Mouse (Mus musculus) heart, embryonic 15.5 days (tissue): ENCODE results near the gene Serping1. TPM values are rescaled to one million over a fixed set of nuclear protein-coding genes. Genes with fewer than 3 reads are reported as not detected.
A peak's percentile ranks its signal among the peaks of the same experiment; 100 is the strongest.
"Not testable (repeated sequence)": the region's sequence is repeated elsewhere in the genome, so short reads cannot be mapped to it uniquely, and the experiment has no call there.

Experiments used
- ATAC-seq: fragments of 200-750 bp; cut with Nextera tagmentation; replicated peaks from 2 replicates; pipeline ENCODE4 v1.8.0; 2017; ENCODE audit warnings: low read depth, moderate TSS enrichment; ENCODE audit not compliant: insufficient number of reproducible peaks, insufficient read depth, low FRiP score
- H3K27ac ChIP-seq: fragments of 300-500 bp; sonication (generic); 2 replicates; pipeline ENCODE4 v1.5.1; 2015; ENCODE audit warnings: mild to moderate bottlenecking, inconsistent platforms
- H3K27me3 ChIP-seq: fragments of 300-500 bp; sonication (generic); 2 replicates; pipeline ENCODE4 v1.6.1; 2015; ENCODE audit warnings: inconsistent platforms
- H3K36me3 ChIP-seq: fragments of 300-500 bp; sonication (generic); 2 replicates; pipeline ENCODE4 v1.6.1; 2015; ENCODE audit warnings: mild to moderate bottlenecking, inconsistent platforms
- H3K4me1 ChIP-seq: fragments of 300-500 bp; sonication (generic); replicated peaks from 2 replicates; pipeline ENCODE4 v1.6.1; 2015; ENCODE audit warnings: inconsistent platforms
- H3K4me2 ChIP-seq: fragments of 300-500 bp; sonication (generic); 2 replicates; pipeline ENCODE4 v1.6.1; 2015; ENCODE audit warnings: inconsistent platforms, mild to moderate bottlenecking, moderate library complexity
- H3K4me3 ChIP-seq: fragments of 300-500 bp; sonication (generic); 2 replicates; pipeline ENCODE4 v1.5.1; 2015; ENCODE audit warnings: mild to moderate bottlenecking, inconsistent platforms
- H3K9ac ChIP-seq: fragments of 300-500 bp; sonication (generic); 2 replicates; pipeline ENCODE4 v1.6.1; 2015; ENCODE audit warnings: mild to moderate bottlenecking, inconsistent platforms
- H3K9me3 ChIP-seq: fragments of 300-500 bp; sonication (generic); replicated peaks from 2 replicates; pipeline ENCODE4 v1.6.1; 2016; ENCODE audit warnings: inconsistent platforms
- WGBS: fragments of 180-500 bp; shearing (Covaris S2); methylation state at CpG from one replicate; pipeline ENCODE4 v1.1.7; 2015; ENCODE audit warnings: mixed read lengths; 5-methylcytosine and 5-hydroxymethylcytosine counted together
- polyA plus RNA-seq: library from polyadenylated mRNA; unstranded; fragments of >200 nt; fragmentation: Nextera tagmentation; extraction: Ambion mirVana; gene quantifications from 2 replicates; pipeline ENCODE4 v1.2.1, GENCODE M21; 2015

Serping1 gene
- polyA plus RNA-seq, 1 experiment from 2014 or later = 45.2 TPM

- H3K9ac ChIP-seq, ATAC-seq, H3K27ac ChIP-seq, H3K36me3 ChIP-seq, H3K9me3 ChIP-seq, H3K4me1 ChIP-seq, H3K27me3 ChIP-seq, H3K4me2 ChIP-seq, H3K4me3 ChIP-seq: not testable (repeated sequence)
- 78% methylated on average over 5 of the region's 5 CpGs for WGBS
These were observed 26.0 kb upstream of the Serping1 start for GRCm38 (mm10) chr2:84801223-84801622.

GRCm38 (mm10) chr2:84800304-84800703, 25.1 kb upstream of the Serping1 start:
- 65% methylated on average over 4 of the region's 4 CpGs for WGBS
- H3K4me1 ChIP-seq = 0 out of 2 replicates have a peak, but pooled peaks cover 10% of the 10 kb centered on the region
- no peak overlapping the region for H3K4me3 ChIP-seq
- H3K9me3 ChIP-seq = no peaks in the 10 kb centered on the region
- no peaks in the 10 kb centered on the region for H3K27me3 ChIP-seq
- H3K4me2 ChIP-seq = no peak overlapping the region; the same call in 1 of the 2 replicates
- no peak overlapping the region for H3K9ac ChIP-seq
- H3K36me3 ChIP-seq = peaks cover 4% of the 10 kb centered on the region; the same call in 1 of the 2 replicates
- H3K27ac ChIP-seq = no peak overlapping the region
- ATAC-seq = no peak

- peaks cover 4% of the 10 kb centered on the region; the same call in 1 of the 2 replicates for H3K36me3 ChIP-seq
- peak overlapping the region; percentile 75 for H3K27ac ChIP-seq
- peak overlapping the region; percentile 64 for H3K9ac ChIP-seq
- 0 out of 2 replicates have a peak, but pooled peaks cover 10% of the 10 kb centered on the region for H3K4me1 ChIP-seq
- no peaks in the 10 kb centered on the region for H3K27me3 ChIP-seq
- WGBS = 0% methylated on average over 16 of the region's 16 CpGs
- H3K4me2 ChIP-seq = peak overlapping the region; percentile 99
- H3K9me3 ChIP-seq = no peaks in the 10 kb centered on the region; the same call in 1 of the 2 replicates
- H3K4me3 ChIP-seq = peak overlapping the region; percentile 72
- peak; percentile 47 for ATAC-seq
These were observed 23.9 kb upstream of the Serping1 start for GRCm38 (mm10) chr2:84799041-84799561.

- H3K4me1 ChIP-seq = 0 out of 2 replicates have a peak, but pooled peaks cover 10% of the 10 kb centered on the region
- H3K4me3 ChIP-seq = peak within 1 kb of the TSS; percentile 72
- peak; percentile 70 for ATAC-seq
- H3K27me3 ChIP-seq = no peaks in the 10 kb centered on the region
- under 1% methylated on average over 21 of the region's 21 CpGs for WGBS
- no peaks in the 10 kb centered on the region; the same call in 1 of the 2 replicates for H3K9me3 ChIP-seq
- peak within 1 kb of the TSS; percentile 75 for H3K27ac ChIP-seq
- peak within 1 kb of the TSS; percentile 99 for H3K4me2 ChIP-seq
- no peaks in the 10 kb centered on the region; the same call in 1 of the 2 replicates for H3K36me3 ChIP-seq
- H3K9ac ChIP-seq = peak within 1 kb of the TSS; percentile 64
These were observed 23.3 kb upstream of the Serping1 start, which contains the start of gene Ube2l6 for GRCm38 (mm10) chr2:84798493-84798921. Ube2l6 (plus strand) TSS chr2:84798828.

- H3K27ac ChIP-seq = peak overlapping the region; percentile 75
- H3K36me3 ChIP-seq = no peaks in the 10 kb centered on the region
- H3K9me3 ChIP-seq = no peaks in the 10 kb centered on the region; the same call in 1 of the 2 replicates
- ATAC-seq = peak; percentile 38; the same call in 1 of the 2 replicates
- peak overlapping the region; percentile 72 for H3K4me3 ChIP-seq
- no peaks in the 10 kb centered on the region for H3K27me3 ChIP-seq
- 12% methylated on average over 13 of the region's 13 CpGs for WGBS
- 0 out of 2 replicates have a peak, but pooled peaks cover 10% of the 10 kb centered on the region for H3K4me1 ChIP-seq
- peak overlapping the region; percentile 99 for H3K4me2 ChIP-seq
- peak overlapping the region; percentile 64 for H3K9ac ChIP-seq
These were observed 22.7 kb upstream of the Serping1 start for GRCm38 (mm10) chr2:84797833-84798492.

GRCm38 (mm10) chr2:84793871-84794270, 18.6 kb upstream of the Serping1 start:
- H3K4me1 ChIP-seq = 0 out of 2 replicates have a peak, but pooled peaks cover 12% of the 10 kb centered on the region
- 76% methylated on average over 3 of the region's 3 CpGs for WGBS
- no peaks in the 10 kb centered on the region; the same call in 1 of the 2 replicates for H3K9me3 ChIP-seq
- ATAC-seq = no peak
- H3K36me3 ChIP-seq = no peaks in the 10 kb centered on the region
- H3K27me3 ChIP-seq = no peaks in the 10 kb centered on the region
- no peak overlapping the region for H3K4me3 ChIP-seq
- H3K9ac ChIP-seq = no peak overlapping the region
- no peak overlapping the region for H3K27ac ChIP-seq
- H3K4me2 ChIP-seq = no peak overlapping the region

- no peak overlapping the region for H3K4me3 ChIP-seq
- 89% methylated on average over 3 of the region's 3 CpGs for WGBS
- no peaks in the 10 kb centered on the region for H3K27me3 ChIP-seq
- ATAC-seq = no peak
- H3K4me2 ChIP-seq = no peak overlapping the region
- no peaks in the 10 kb centered on the region; the same call in 1 of the 2 replicates for H3K9me3 ChIP-seq
- H3K27ac ChIP-seq = no peak overlapping the region
- H3K4me1 ChIP-seq = 0 out of 2 replicates have a peak, but pooled peaks cover 7% of the 10 kb centered on the region
- H3K9ac ChIP-seq = no peak overlapping the region
- no peaks in the 10 kb centered on the region for H3K36me3 ChIP-seq
These were observed 17.9 kb upstream of the Serping1 start for GRCm38 (mm10) chr2:84793154-84793553.

GRCm38 (mm10) chr2:84792516-84792915, 17.3 kb upstream of the Serping1 start:
- Histone ChIP-seq H3K4me1 (0 out of 2 replicates have a peak, but pooled peaks cover 5% of the 10 kb centered on the region), H3K36me3 (no peaks in the 10 kb centered on the region), H3K4me3 (no peak overlapping the region), H3K9ac (no peak overlapping the region), H3K4me2 (no peak overlapping the region), H3K27ac (no peak overlapping the region), H3K27me3 (no peaks in the 10 kb centered on the region), H3K9me3 (no peaks in the 10 kb centered on the region; the same call in 1 of the 2 replicates)
- ATAC-seq = no peak
- WGBS = 47% methylated on average over 3 of the region's 3 CpGs

- H3K9ac ChIP-seq = no peak overlapping the region
- H3K36me3 ChIP-seq = no peaks in the 10 kb centered on the region
- WGBS = 48% methylated on average over 9 of the region's 9 CpGs
- ATAC-seq = no peak
- no peaks in the 10 kb centered on the region for H3K27me3 ChIP-seq
- peaks cover 9% of the 10 kb centered on the region for H3K4me1 ChIP-seq
- H3K4me3 ChIP-seq = no peak overlapping the region
- H3K4me2 ChIP-seq = no peak overlapping the region
- H3K27ac ChIP-seq = no peak overlapping the region
- H3K9me3 ChIP-seq = no peaks in the 10 kb centered on the region; the same call in 1 of the 2 replicates
These were observed 15.2 kb upstream of the Serping1 start for GRCm38 (mm10) chr2:84790418-84790817.

GRCm38 (mm10) chr2:84788316-84788715, 13.1 kb upstream of the Serping1 start:
- Histone ChIP-seq H3K9me3 (no peaks in the 10 kb centered on the region), H3K27ac (no peak overlapping the region), H3K4me2 (no peak overlapping the region), H3K9ac (no peak overlapping the region), H3K27me3 (no peaks in the 10 kb centered on the region), H3K4me3 (no peak overlapping the region), H3K36me3 (no peaks in the 10 kb centered on the region), H3K4me1 (peaks cover 19% of the 10 kb centered on the region)
- ATAC-seq = no peak
- WGBS = 54% methylated on average over 3 of the region's 3 CpGs

- H3K27me3 ChIP-seq = no peaks in the 10 kb centered on the region
- H3K27ac ChIP-seq = peak overlapping the region; percentile 25
- peaks cover 14% of the 10 kb centered on the region for H3K4me1 ChIP-seq
- no peak overlapping the region for H3K4me3 ChIP-seq
- no peaks in the 10 kb centered on the region for H3K9me3 ChIP-seq
- no peak overlapping the region for H3K9ac ChIP-seq
- H3K4me2 ChIP-seq = no peak overlapping the region
- no peaks in the 10 kb centered on the region for H3K36me3 ChIP-seq
- ATAC-seq = peak; percentile 58
- WGBS = 45% methylated on average over 3 of the region's 3 CpGs
These were observed 8.8 kb upstream of the Serping1 start for GRCm38 (mm10) chr2:84783840-84784566.
